Mouse (Mus musculus) liver, adult 2 months (tissue): ENCODE measurements at regions not wholly inside any gene's neighbourhood (a gene's known extent, or its start where the extent isn't known, plus 50 kb on each side); places are given as distances from the start of the nearest gene placed in this dataset.

Experiments
- CTCF ChIP-seq: fragments of 200-500 bp; IDR thresholded peaks from 2 replicates; pipeline ENCODE4 v1.5.1; 2011; ENCODE audit warnings: low read depth, low read length, control low read depth
- POLR2A ChIP-seq: fragments of 200-500 bp; IDR thresholded peaks from 2 replicates; pipeline ENCODE4 v1.6.1; 2011; ENCODE audit warnings: low read length, control low read depth; ENCODE audit not compliant: insufficient read depth; ENCODE audit errors: extremely low read depth

DNA sequence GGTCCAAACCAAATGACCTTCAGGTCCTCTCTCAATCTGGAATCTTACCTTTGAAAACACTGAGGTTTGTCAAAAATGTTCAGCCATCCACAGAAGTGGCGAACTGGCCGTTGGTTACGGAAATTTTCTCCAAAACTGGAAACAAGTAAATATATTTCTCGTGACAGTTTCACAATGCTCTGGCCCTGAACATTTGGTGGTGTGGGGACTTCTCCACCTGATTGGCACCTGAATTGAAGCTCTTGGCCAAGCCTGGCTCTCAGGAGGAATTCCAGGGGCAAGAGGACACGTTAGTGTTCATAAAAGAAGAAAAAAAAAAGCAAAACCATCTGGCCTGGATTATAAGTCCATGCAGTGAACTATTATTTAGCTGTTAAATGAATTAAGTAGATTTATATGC, 98.3 kb upstream of the Dlg1 start:
- no peak for TF ChIP-seq CTCF
- no peak for TF ChIP-seq POLR2A
